In genomic region chr7:43791591-43791990, GRCm38 (mm10) we compare ENCODE assay signal across 32 mouse cellular contexts. TPM values are rescaled to one million over a fixed set of nuclear protein-coding genes. Genes with fewer than 3 reads are reported as not detected.
"Had no signal": no experiment of that assay in that cellular context is flagged by ENCODE, and none has a peak within 500 bp of the region (broad histone marks: within the 10 kb centered on the region; RNA-seq: fewer than 3 reads in every experiment).

Gene Klk9, plus strand, starts transcription at chr7:43791891.

- H3K4me1 ChIP-seq: embryonic facial prominence, embryonic 12.5 days had no signal

- ATAC-seq: forebrain, embryonic 13.5 days; forebrain, embryonic 14.5 days; forebrain, embryonic 15.5 days; forebrain, embryonic 16.5 days; forebrain, postnatal 0 days had no signal

- H3K9ac ChIP-seq: embryonic facial prominence, embryonic 12.5 days; embryonic facial prominence, embryonic 13.5 days; forebrain, embryonic 12.5 days; forebrain, embryonic 13.5 days; forebrain, embryonic 15.5 days; forebrain, postnatal 0 days had no signal

- H3K4me2 ChIP-seq: embryonic facial prominence, embryonic 12.5 days; embryonic facial prominence, embryonic 13.5 days; forebrain, embryonic 12.5 days; forebrain, embryonic 13.5 days; forebrain, embryonic 15.5 days had no signal

- DNase-seq: cerebellum, adult 2 months; cerebellum, adult 8-10 months; cerebellum, adult 9-10 months; cerebellum, adult 9-11 months; cerebellum, postnatal 10 days; cerebellum, postnatal 14 days; cerebellum, postnatal 25 days; cerebellum, postnatal 36 days; embryo, embryonic 11 days; forebrain, postnatal 0 days; gastrocnemius, adult 2 months; gastrocnemius, postnatal 10 days; gastrocnemius, postnatal 14 days; gastrocnemius, postnatal 25 days; gastrocnemius, postnatal 36 days; heart, adult 11 months; heart, adult 18-20 months; heart, adult 2 months had no signal

- H3K4me3 ChIP-seq: embryonic facial prominence, embryonic 12.5 days; embryonic facial prominence, embryonic 13.5 days; erythroblast, embryonic 14.5 days; forebrain, embryonic 10.5 days; forebrain, embryonic 12.5 days; forebrain, embryonic 13.5 days; forebrain, embryonic 15.5 days; gastrocnemius, adult 2 months; heart, adult 2 months had no signal

- H3K9me3 ChIP-seq: embryonic facial prominence, embryonic 12.5 days; embryonic facial prominence, embryonic 13.5 days; forebrain, embryonic 10.5 days; forebrain, embryonic 12.5 days; forebrain, embryonic 13.5 days; forebrain, embryonic 15.5 days had no signal

- H3K36me3 ChIP-seq: embryonic facial prominence, embryonic 12.5 days; embryonic facial prominence, embryonic 13.5 days; forebrain, embryonic 10.5 days; forebrain, embryonic 12.5 days; forebrain, embryonic 15.5 days had no signal

- H3K27ac ChIP-seq: embryonic facial prominence, embryonic 12.5 days; embryonic facial prominence, embryonic 13.5 days; forebrain, embryonic 10.5 days; forebrain, embryonic 12.5 days; forebrain, embryonic 13.5 days; forebrain, embryonic 15.5 days; gastrocnemius, adult 2 months; heart, adult 2 months had no signal

RNA-seq across cellular contexts. Expression of gene Klk9, which starts in this region (rescaled TPM):
- polyA plus RNA-seq: cortical plate, adult 2 months; embryonic facial prominence, embryonic 11.5 days; erythroblast, embryonic 14.5 days; forebrain, embryonic 10.5 days; forebrain, embryonic 11.5 days; forebrain, embryonic 12.5 days; forebrain, embryonic 13.5 days; forebrain, embryonic 14.5 days; forebrain, embryonic 15.5 days; forebrain, postnatal 0 days; frontal cortex, adult 2 months; gonadal fat pad, adult 2 months had no signal
